Mouse (Mus musculus) frontal cortex, adult (tissue): ENCODE results near the gene Alcam.

Source experiments
- ATAC-seq: cut with Nextera tagmentation; 2 replicates; pipeline ENCODE4 v1.9.2; 2017; ENCODE audit warnings: mild to moderate bottlenecking, moderate library complexity, mixed read lengths; ENCODE audit not compliant: low TSS enrichment

Alcam gene

DNA sequence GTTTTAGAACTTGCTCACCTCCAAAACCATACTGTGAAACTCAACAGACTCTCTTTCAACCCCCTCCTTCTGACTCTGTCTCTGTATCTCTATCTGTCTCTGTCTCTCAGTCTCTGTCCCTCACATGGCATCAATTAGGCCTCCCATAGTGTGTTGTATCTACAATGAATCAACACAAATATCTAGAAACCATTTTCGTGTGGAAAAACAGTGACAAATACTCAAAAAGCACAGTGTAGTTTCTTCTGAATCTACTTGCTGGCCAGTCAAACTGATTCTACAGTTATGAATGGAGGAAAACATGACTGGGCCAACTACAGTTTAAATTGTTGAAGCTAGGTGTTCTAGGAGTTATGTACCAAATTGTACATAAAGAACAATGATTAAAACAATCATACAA, 10.8 kb downstream of the Alcam start:
- ATAC-seq: no peak

- no peak for ATAC-seq
Observed at GRCm38 (mm10) chr16:52439600-52439999, 14.3 kb downstream of the Alcam start.

- no peak for ATAC-seq
Observed at GRCm38 (mm10) chr16:52439007-52439406, 14.9 kb downstream of the Alcam start.

- no peak for ATAC-seq
Observed at GRCm38 (mm10) chr16:52438216-52438904, 15.5 kb downstream of the Alcam start.

GRCm38 (mm10) chr16:52433189-52433588, 20.7 kb downstream of the Alcam start:
- no peak for ATAC-seq

- ATAC-seq: no peak
Observed at GRCm38 (mm10) chr16:52432072-52432471, 21.8 kb downstream of the Alcam start.

DNA sequence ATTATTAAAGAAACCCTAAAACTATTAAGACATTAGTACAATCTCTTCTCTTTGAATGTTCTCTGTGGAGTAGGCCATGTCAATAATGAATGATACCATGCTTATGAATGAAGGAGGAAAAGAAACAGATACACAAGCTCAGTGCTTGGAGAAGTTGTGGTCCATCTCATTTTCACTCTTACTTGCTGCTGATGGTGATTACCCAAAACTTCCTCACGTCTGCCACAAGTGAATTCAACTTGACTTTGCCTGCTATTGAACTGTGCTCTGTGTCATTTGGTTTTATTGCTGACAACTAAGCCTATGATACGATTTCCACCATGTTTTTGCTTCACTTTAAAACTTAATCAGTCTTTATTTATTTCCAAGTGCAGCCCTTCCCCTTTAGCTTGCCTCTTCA, 22.3 kb downstream of the Alcam start:
- ATAC-seq: no peak

GRCm38 (mm10) chr16:52430073-52430472, 23.8 kb downstream of the Alcam start:
- ATAC-seq: 0 out of 2 replicates have a peak, but pooled peaks have one; percentile 32

GRCm38 (mm10) chr16:52429661-52430060, 24.2 kb downstream of the Alcam start:
- no peak for ATAC-seq

- peak; percentile 94 for ATAC-seq
Observed at GRCm38 (mm10) chr16:52428505-52428904, 25.4 kb downstream of the Alcam start.

- peak; percentile 52; the same call in 1 of the 2 replicates for ATAC-seq
Observed at GRCm38 (mm10) chr16:52418568-52419158, 35.2 kb downstream of the Alcam start.

- no peak for ATAC-seq
Observed at GRCm38 (mm10) chr16:52417982-52418381, 35.9 kb downstream of the Alcam start.

DNA sequence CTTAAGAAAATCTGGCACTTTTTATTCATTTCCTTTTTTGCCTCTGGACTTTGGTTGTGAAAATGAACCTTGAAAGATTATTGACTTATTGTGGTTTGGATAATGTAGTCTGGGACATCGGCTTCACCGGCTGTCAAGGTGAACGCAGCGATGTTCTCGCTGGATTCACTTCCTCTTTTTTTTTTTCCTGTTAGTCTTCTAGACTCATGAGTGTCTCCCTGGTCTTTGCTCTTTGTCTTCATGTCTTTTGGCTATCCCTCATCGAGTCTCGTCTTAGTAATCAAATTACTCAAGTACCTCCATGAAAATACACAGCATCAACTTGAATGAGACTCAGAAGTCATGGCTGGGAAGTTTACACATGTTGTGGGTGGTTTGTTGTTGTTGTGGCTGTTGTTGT, 36.7 kb downstream of the Alcam start:
- ATAC-seq: no peak

GRCm38 (mm10) chr16:52413714-52414113, 40.2 kb downstream of the Alcam start:
- no peak for ATAC-seq

- peak; percentile 68 for ATAC-seq
Observed at GRCm38 (mm10) chr16:52406072-52406471, 47.8 kb downstream of the Alcam start.

DNA sequence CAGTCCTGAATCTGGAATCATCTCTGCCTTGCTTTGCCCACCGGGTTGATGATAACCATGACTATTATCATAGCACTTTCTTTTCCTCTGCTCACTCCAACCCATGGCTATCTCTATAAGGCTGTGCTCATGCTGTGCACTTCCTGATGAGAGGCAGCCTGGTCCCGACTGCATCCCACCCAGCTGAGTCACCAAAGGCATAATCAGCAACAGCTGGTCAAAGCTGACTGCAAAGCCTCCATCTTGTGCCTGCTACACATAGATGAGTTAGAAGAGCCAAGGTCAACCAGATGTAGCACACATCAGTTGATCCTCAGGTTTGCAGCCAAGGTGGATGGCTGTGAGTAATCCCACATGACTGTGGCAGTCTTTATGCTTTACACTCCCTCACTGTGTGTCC, 48.6 kb downstream of the Alcam start:
- no peak for ATAC-seq

DNA sequence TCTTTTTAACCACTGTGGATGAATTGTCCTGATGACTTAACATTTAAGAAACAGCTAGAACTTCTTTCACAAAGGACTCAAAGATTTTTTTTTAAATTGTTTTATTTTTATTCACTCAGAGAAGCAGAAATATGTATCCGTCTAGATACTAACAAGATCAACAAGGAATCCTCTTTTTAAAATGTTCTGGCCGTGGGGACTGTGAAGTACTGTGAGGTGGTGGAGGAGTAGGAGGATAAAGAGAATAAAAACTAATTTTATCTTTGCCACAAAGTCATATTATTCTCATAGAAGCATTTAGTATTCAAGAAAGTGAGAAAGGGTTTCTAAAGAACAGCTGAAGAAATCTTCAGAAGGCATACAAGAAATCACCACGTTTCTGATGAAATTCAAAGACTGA, 54.8 kb downstream of the Alcam start:
- peak; percentile 90 for ATAC-seq

DNA sequence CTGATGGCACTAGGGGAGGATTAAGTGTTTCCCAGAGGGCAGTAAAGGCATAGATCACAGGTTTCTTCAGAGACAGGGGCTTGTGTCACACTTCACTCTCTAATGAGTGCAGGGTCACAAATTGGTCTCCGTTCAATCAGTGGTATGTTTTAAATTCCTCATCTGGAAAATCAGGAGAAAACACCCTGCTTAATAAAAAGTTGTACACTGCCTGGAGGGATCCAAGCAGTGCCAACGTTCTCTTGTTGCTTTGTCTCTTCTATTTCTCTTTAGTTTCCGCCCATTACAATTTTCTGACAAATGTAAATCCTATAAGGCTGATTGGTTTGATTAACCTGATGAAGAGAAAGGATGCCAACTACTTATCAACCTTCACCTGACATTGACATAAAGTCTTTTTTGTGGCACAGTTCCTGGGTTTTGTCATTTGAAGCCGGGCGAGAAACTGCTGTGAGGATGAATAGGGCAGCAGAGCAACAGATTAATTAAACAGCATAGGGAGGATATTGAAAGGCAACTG, 67.0 kb downstream of the Alcam start:
- ATAC-seq: no peak

DNA sequence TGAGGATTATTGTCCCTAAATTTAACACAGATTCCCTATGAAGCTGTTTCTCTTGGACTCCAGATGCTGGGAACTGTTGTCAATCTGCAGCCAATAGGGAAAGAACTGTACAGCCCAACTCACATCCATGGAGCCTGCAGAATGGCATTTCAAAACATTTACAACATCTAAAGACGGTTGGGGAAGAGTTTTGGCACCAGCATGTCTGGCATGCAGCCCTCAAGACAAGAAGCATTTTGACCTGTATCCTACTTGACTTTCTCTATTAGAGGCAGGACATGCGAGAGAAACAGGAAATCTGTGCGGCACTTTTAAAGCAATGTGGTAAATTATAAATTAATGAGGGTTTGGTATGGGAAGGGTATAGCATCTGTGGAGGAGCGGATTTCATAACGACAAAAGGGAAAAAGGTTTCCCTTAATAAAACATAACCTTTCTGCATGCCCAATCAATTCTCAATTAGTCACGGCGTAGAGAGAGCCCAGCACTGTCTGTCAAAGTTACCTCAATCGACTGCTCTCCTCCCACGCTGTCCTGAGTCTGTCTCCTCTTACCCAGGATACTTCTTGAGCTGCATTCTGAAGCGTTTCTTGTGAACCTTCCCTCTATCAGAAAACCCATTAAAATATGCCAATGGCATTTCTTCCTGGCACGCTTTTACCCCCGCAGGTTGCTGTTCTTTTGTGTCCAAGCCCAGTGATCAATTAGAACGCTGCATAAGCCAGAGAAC, 70.3 kb downstream of the Alcam start:
- ATAC-seq: no peak

- ATAC-seq: peak; percentile 65
Observed at GRCm38 (mm10) chr16:52378811-52379597, 74.9 kb downstream of the Alcam start.

- no peak for ATAC-seq
Observed at GRCm38 (mm10) chr16:52376827-52377226, 77.0 kb downstream of the Alcam start.

DNA sequence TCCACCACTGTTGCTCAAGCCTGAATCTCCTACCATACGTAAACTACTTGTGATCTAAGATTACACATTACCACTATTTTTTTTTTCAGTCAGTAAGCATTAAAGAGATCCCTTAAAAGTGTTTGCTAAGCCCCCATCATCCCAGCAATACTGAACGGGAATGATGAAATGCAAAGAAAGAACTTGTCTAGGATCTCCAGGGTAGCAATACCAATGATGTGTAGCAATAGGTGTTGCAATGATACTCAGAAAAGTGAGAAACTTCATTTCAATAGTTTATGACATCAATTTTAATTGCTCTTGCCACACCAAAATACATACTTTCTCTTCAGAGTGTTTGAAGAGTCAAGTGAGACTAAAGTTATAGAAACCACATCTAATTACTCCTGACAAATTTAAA, 81.9 kb downstream of the Alcam start:
- no peak for ATAC-seq
